Mouse (Mus musculus) bone marrow macrophage, adult 2 months (primary cell): ENCODE measurements around the gene Plxnd1.

ENCODE experiments used
- CTCF ChIP-seq: IDR thresholded peaks from 2 replicates; pipeline ENCODE4 v1.5.1; 2012; ENCODE audit warnings: low read depth, mild to moderate bottlenecking, low read length, moderate library complexity
- POLR2A ChIP-seq: IDR thresholded peaks from 2 replicates; pipeline ENCODE4 v1.6.1; 2012; ENCODE audit warnings: mild to moderate bottlenecking, low read depth, low read length, borderline replicate concordance

DNA sequence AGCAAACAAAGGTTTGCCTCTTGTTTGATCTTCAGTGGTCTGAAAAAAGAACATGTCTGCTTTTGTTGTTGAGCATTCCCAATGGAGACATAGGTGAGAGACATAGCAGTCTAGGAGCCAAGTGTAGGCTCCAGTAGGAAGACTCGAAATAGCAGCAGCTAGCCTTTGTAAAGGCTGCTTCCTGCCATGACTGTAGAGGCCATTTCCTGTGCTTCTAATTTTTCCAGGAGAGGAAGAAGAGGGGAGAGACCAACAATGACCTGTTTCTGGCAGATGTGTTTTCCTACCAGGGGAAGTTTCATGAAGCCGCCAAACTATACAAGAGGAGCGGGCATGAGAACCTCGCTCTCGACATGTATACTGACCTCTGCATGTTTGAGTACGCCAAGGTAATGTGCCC, 89.2 kb downstream of the Plxnd1 start:
- TF ChIP-seq POLR2A (no peak), CTCF (no peak)
